Mouse (Mus musculus): Measurements from ENCODE around the gene Frmd6. TPM values are rescaled to one million over a fixed set of nuclear protein-coding genes. Genes with fewer than 3 reads are reported as not detected.

Frmd6 gene
- total RNA-seq, 1 experiment from 2014 or later = 1.8 TPM

- 0 out of 2 replicates have a peak, but pooled peaks have one; percentile 6 for ATAC-seq (replicated peaks; ENCODE audit: insufficient number of reproducible peaks, low FRiP score, low TSS enrichment, poor library complexity, severe bottlenecking)
Observed at GRCm38 (mm10) chr12:70937150-70937549, 111.8 kb downstream of the Frmd6 start.

GRCm38 (mm10) chr12:70937571-70938384 is 112.5 kb downstream of the Frmd6 start, which contains the start of gene Actr10:
Gene Actr10, plus strand, starts transcription at chr12:70937857.
- ATAC-seq (replicated peaks; ENCODE audit: insufficient number of reproducible peaks, low FRiP score, low TSS enrichment, poor library complexity, severe bottlenecking) = peak; percentile 81

- ATAC-seq (replicated peaks; ENCODE audit: insufficient number of reproducible peaks, low FRiP score, low TSS enrichment, poor library complexity, severe bottlenecking) = no peak
Observed at GRCm38 (mm10) chr12:70940806-70941205, 115.5 kb downstream of the Frmd6 start.

GRCm38 (mm10) chr12:70944181-70944580 is 118.9 kb downstream of the Frmd6 start:
- no peak for ATAC-seq (replicated peaks; ENCODE audit: insufficient number of reproducible peaks, low FRiP score, low TSS enrichment, poor library complexity, severe bottlenecking)

DNA sequence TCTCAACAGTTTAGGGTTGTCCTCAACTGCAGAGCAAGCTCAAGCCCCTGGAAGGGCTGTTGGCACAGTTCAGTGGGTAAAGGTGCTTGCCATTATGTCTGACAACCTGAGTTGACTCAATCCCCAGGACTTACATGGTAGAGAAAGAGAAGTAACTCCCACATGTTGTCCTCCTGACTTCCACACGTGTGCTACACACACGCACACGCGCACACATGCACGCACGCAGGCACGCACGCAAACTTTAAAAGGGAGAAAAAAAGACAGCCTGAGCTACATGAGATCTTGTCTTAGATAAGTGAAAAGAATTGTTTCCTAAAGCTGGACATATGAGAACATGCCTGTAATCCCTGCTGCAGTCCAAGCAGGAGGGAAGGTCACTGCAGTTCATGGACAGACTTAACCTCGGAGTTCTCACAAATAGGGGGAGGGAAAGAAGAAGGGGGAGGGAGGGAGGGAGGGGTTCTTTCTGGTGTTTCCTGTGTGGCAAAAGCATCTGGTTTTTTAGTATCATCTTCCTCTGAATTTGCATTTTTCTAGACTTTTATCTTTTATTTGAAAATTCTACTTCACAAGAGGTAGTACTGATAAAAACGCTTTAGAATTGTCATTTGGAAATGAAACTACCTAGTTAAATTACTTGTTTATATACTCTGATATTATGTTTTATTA is 121.4 kb downstream of the Frmd6 start:
- no peak for ATAC-seq (replicated peaks; ENCODE audit: insufficient number of reproducible peaks, low FRiP score, low TSS enrichment, poor library complexity, severe bottlenecking)

Other genes with a start within 250 kb of the Frmd6 start
- 46.0 to 74.1 TPM (median 73.9 TPM) in 3 replicates for gene Actr10, start 112.3 kb downstream of the Frmd6 start, total RNA-seq (2017)
- 262 to 390 TPM (median 305 TPM) in 3 replicates for gene Psma3, start 149.1 kb downstream of the Frmd6 start, total RNA-seq (2017)
- gene Arid4a, start 190.5 kb downstream of the Frmd6 start, total RNA-seq (2017) = 91.2 to 156 TPM (median 106 TPM) in 3 replicates